In the genomic region with DNA sequence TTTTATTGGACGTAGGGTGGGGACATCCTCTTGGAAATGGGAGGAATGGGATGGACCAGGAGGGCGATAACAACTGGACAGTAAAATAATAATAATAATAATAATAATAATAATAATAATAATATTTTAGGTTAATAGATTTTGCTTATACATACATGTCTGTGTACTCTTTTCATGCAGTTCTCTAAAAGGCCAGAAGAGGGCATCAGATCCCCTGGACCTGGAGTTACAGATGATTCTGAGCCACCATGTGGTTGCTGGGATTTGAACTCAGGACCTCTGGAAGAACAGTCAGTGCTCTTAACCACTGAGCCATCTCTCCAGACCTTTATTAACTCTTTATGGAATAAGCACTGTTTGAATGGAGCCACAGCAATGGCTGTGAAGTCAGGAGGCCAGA, we compare ENCODE assay signal across 27 mouse cellular contexts. TPM values are rescaled to one million over a fixed set of nuclear protein-coding genes. Genes with fewer than 3 reads are reported as not detected.
A peak's percentile ranks its signal among the peaks of the same experiment; 100 is the strongest.
DNase-seq lines count a peak whose midpoint lies in the region; ATAC-seq and TF ChIP-seq lines count a peak whose summit lies in the region.
"Not testable (repeated sequence)": the region's sequence is repeated elsewhere in the genome, so short reads cannot be mapped to it uniquely, and the experiment has no call there.
"Had no signal": no experiment of that assay in that cellular context is flagged by ENCODE, and none has a peak within 500 bp of the region (broad histone marks: within the 10 kb centered on the region; RNA-seq: fewer than 3 reads in every experiment).

No protein-coding gene starts in this region.

- DNase-seq in ES-CJ7 (ENCODE audit: low read depth, low spot score) = peak; percentile 34
- DNase-seq in brain, embryonic 14.5 days (ENCODE audit: low read depth); gastrocnemius, adult 2 months; liver, postnatal 0 days: not testable (repeated sequence)
- peak; percentile 44 to 63 for DNase-seq in heart, postnatal 10 days
- peak; percentile 53 for DNase-seq in kidney, postnatal 14 days
- peak; percentile 82 for DNase-seq in lung, postnatal 36 days
- peak; percentile 37 for DNase-seq in thymus, postnatal 14 days

- not testable (repeated sequence) for H3K4me2 ChIP-seq in liver, postnatal 0 days (ENCODE audit: low read depth, low read length)

- peak; percentile 12; the same call in 1 of the 2 replicates for TF ChIP-seq CTCF in brain, embryonic 14.5 days (IDR thresholded peaks at IDR 0.05; ENCODE audit: borderline replicate concordance, extremely low read depth, insufficient read depth, insufficient read length)
- peak; percentile 74 for TF ChIP-seq CTCF in gastrocnemius, adult 2 months (IDR thresholded peaks at IDR 0.05)
- TF ChIP-seq CTCF in liver, postnatal 0 days (IDR thresholded peaks at IDR 0.05; ENCODE audit: low read depth) = peak; percentile 63

- intact Hi-C loops in gastrocnemius, adult 2 months (cut with DNase I) = loop anchor here (2.0 kb wide), 1 partner anchor 29 kb away; no protein-coding TSS in a partner anchor
- intact Hi-C loops in heart, postnatal 10 days (cut with DNase I) = loop anchor here (2.0 kb wide), 1 partner anchor 29 kb away; no protein-coding TSS in a partner anchor

- not testable (repeated sequence) for H3K9ac ChIP-seq in liver, postnatal 0 days (replicated peaks)

- not testable (repeated sequence) for H3K9me3 ChIP-seq in liver, postnatal 0 days (ENCODE audit: low read length)

- H3K4me3 ChIP-seq in gastrocnemius, adult 2 months; liver, postnatal 0 days (ENCODE audit: low read depth, low read length): not testable (repeated sequence)

- not testable (repeated sequence) for TF ChIP-seq EP300 in liver, postnatal 0 days (IDR thresholded peaks at IDR 0.05; ENCODE audit: low read depth)

- not testable (repeated sequence) for H3K36me3 ChIP-seq in liver, postnatal 0 days (replicated peaks; ENCODE audit: insufficient read depth, low read length)

- ATAC-seq in liver, postnatal 0 days = not testable (repeated sequence)

- 74% methylated on average over 2 of the region's 2 CpGs for WGBS in liver, postnatal 0 days (ENCODE audit: insufficient replicate concordance)

- H3K27ac ChIP-seq in gastrocnemius, adult 2 months = peak overlapping the region; percentile 13; the same call in 1 of the 2 replicates
- H3K27ac ChIP-seq in liver, postnatal 0 days (ENCODE audit: low read depth) = not testable (repeated sequence)

- H3K27me3 ChIP-seq in liver, postnatal 0 days (ENCODE audit: insufficient read depth, low read length) = not testable (repeated sequence)

- not testable (repeated sequence) for TF ChIP-seq POLR2A in brain, embryonic 14.5 days (IDR thresholded peaks at IDR 0.05; ENCODE audit: borderline replicate concordance, extremely low read depth, insufficient read depth, insufficient read length, poor library complexity, severe bottlenecking)

- H3K4me1 ChIP-seq in liver, postnatal 0 days (ENCODE audit: insufficient read depth) = peaks cover 10% of the 10 kb centered on the region

RNA-seq across cellular contexts. Expression of gene Crybb3, which starts 28.3 kb away (rescaled TPM):
- polyA plus RNA-seq in brain, embryonic 14.5 days (2012; rRNA removed) = 2.3 and 2.4 TPM in 2 replicates
- 1 to 10 TPM in 1 of 2 experiments, under 1 TPM in 1; 0.79 to 1.0 TPM for total RNA-seq in gastrocnemius, adult 2 months (2021)
- total RNA-seq in heart, postnatal 10 days (2021) = 1 to 10 TPM; 2.0 to 2.1 TPM
- 0.15 TPM in 1 of 2 replicates, not detected in the other for polyA plus RNA-seq in liver, postnatal 0 days (2015; fragmentation: Nextera tagmentation; extraction: Ambion mirVana)
- total RNA-seq: common myeloid progenitor, adult 5-6 weeks had no signal

RNA-seq across cellular contexts. Expression of gene Crybb2, which starts 39.7 kb away (rescaled TPM):
- not detected in 2 replicates for polyA plus RNA-seq in brain, embryonic 14.5 days (2012; rRNA removed)
- not detected for total RNA-seq in gastrocnemius, adult 2 months (2021)
- total RNA-seq in heart, postnatal 10 days (2021) = not detected
- not detected in 2 replicates for polyA plus RNA-seq in liver, postnatal 0 days (2015; fragmentation: Nextera tagmentation; extraction: Ambion mirVana)
- total RNA-seq: adrenal gland, adult 8-10 months; common myeloid progenitor, adult 5-6 weeks; gastrocnemius, postnatal 14 days; heart, postnatal 25 days; layer of hippocampus, adult 8-10 months; left cerebral cortex, adult 18-20 months; left cerebral cortex, postnatal 4 days had no signal
- polyA plus RNA-seq: embryonic facial prominence, embryonic 11.5 days; forebrain, embryonic 12.5 days; frontal cortex, adult 2 months; hindbrain, embryonic 13.5 days; intestine, embryonic 15.5 days; kidney, embryonic 16.5 days; lung, embryonic 15.5 days; midbrain, embryonic 14.5 days; myocyte; neural tube, embryonic 15.5 days; stomach, embryonic 14.5 days; urinary bladder, adult 2 months had no signal

Comparison
In these comparisons a context has a peak if more than half of its experiments do, and no peak if none do; other contexts are left out.
1. CTCF ChIP-seq: peak in every context shown above with its lines; median percentile 74 in gastrocnemius, adult 2 months; 63 in liver, postnatal 0 days; 12 in brain, embryonic 14.5 days.